Mouse (Mus musculus) retina, postnatal 1 day (tissue): ENCODE measurements around the gene Ccr9.

ENCODE experiments used
- DNase-seq: peaks from one replicate; pipeline ENCODE4 v3.0.0-alpha.2; 2012

Gene Ccr9

DNA sequence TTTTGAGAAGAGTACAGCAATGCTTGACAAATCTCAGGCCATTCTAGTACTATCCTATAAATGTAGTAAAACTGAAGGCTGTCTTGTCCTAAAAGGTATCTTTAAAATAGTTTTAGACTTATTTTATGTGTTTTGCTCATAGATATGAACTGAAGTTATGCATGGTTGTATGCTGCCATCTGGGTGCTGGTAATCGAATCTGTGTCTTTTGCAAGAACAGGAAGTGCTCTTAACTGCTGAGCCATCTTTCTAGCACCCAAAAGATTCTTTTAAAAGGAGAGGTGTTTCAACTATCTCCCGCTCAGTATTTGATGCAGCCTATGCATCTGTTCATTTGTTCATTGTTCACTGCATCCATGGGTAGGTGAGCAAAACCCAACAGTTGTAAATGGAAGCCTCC, 127.0 kb downstream of the Ccr9 start:
- no peak for DNase-seq

GRCm38 (mm10) chr9:123806267-123806666, 128.0 kb downstream of the Ccr9 start, which contains the start of gene Cxcr6:
TSS of gene Cxcr6 (plus strand) at chr9:123806475.
- DNase-seq = no peak

- no peak for DNase-seq
Observed at GRCm38 (mm10) chr9:123808583-123808982, 130.3 kb downstream of the Ccr9 start.

- no peak for DNase-seq
Observed at GRCm38 (mm10) chr9:123811831-123812230, 133.6 kb downstream of the Ccr9 start.

- DNase-seq = no peak
Observed at GRCm38 (mm10) chr9:123814326-123814725, 136.1 kb downstream of the Ccr9 start.

DNA sequence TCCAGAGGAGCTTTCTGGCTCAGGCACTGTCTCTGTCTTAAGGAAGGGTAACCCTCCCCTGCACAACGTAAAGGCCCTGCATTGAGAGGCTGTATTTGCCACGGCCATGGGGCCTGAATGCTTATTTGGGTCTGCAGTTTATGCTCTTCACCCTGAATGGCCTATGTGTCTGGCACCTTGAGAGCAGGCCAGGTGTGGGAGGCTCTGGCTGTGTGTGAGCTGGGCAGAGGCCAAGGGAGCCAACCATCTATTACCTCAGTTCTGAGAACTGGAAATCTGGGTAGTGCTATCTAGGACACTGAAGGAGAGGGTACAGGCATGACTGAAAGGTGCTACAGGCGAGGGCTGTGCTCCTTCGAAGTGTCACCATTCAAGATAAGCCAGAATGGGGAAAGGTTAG, 136.6 kb downstream of the Ccr9 start:
- no peak for DNase-seq

DNA sequence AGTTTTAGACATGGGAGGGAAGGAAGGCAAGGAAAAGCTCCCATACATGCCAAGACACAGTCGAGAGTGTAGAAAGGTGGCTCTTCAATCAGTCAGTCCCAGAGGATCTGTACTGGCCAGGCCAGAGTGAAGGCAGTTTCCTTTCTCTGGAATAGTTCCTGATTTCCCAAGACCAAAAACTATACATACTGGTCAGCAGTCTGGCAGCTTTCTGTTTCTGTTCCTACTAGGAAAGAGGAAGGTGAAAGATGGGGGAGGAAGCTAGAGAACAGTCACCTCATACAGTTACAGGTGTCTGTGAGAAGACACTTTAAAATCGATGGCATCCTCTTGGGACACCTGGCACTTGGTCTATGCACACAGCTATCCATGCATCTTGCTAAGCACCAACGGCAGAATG, 137.2 kb downstream of the Ccr9 start:
- DNase-seq = no peak

DNA sequence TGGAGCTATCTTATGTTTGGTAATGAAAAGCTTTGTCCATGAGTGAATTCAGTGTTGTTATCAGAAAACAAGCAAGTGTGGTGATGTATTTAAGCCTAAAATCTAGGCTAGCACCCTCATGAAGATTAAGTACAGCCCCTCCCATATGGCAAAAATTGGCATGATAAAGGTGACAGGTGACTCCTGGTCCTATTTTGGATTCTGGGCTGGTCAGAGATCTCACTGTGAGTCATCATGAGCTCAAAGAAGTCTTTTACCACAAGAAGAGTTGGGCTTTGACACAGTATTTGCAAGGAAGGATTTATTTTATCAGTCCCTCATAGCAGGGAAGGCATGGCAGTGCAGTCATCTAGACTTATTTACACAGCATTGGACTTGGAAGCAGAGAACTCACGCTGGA, 137.8 kb downstream of the Ccr9 start:
- DNase-seq = no peak

DNA sequence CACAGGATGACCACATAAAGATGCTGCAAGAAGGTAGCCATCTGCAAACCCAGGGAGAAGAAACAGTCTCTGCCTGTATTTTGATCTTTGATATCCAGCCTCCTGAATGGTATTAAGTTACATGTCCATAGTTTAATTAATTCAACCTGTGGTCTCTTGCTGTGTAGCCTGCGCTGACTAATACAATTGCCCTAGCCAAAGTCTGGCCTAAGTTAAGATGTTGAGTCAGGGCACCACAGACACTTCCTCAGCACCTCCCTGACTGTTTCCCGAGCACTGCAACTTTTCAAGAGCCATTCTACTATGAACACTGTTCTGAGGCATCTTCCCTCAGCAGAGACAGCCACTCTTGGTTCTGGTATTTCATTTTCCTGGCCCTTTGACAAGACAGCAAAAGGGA, 140.4 kb downstream of the Ccr9 start:
- no peak for DNase-seq

DNA sequence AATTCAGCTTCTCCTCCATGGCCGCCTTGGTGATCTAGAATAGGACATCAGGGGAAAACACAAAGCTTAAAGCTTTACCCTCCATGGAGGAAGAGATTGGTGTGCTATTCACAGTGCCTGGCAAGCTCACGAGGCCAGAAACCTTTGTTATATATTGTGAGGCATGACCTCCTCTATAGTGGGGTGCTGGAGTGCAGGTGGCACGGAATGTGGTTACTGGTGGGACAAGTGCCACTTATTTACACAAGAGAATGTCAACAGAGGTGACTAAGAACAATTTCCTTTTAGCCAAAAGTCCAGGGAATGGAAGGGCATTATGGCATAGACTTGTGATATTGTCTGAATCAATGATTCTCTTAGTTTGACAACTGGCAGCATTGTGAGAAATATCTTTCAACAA, 148.4 kb downstream of the Ccr9 start:
- DNase-seq = no peak

GRCm38 (mm10) chr9:123828916-123829315, 150.7 kb downstream of the Ccr9 start:
- DNase-seq = no peak
